Mouse (Mus musculus) urinary bladder, adult 2 months (tissue): ENCODE measurements around the gene Gm7029. TPM values are rescaled to one million over a fixed set of nuclear protein-coding genes. Genes with fewer than 3 reads are reported as not detected.

Experiments
- DNase-seq: peaks from one replicate; pipeline ENCODE4 v3.0.0; 2022; ENCODE audit warnings: low spot score
- polyA plus RNA-seq: library from polyadenylated mRNA; depleted of rRNA; stranded (reverse); fragments of >200 nt; gene quantifications from 2 replicates; pipeline ENCODE4 v1.2.3, GENCODE M21; 2012; rRNA removed

Gene Gm7029
- polyA plus RNA-seq, 1 experiment = not detected

GRCm38 (mm10) chr17:33913905-33914304, 40.3 kb downstream of the Gm7029 start:
- DNase-seq = no peak

GRCm38 (mm10) chr17:33914969-33915391, 41.3 kb downstream of the Gm7029 start:
- no peak for DNase-seq

GRCm38 (mm10) chr17:33915671-33916250, 42.1 kb downstream of the Gm7029 start, which contains the start of the genes Tapbp and Zbtb22:
Gene Tapbp (plus strand): TSS chr17:33915899.
Gene Zbtb22 (plus strand): TSS chr17:33915904.
- DNase-seq = peak; percentile 82

- DNase-seq = no peak
These were observed 42.7 kb downstream of the Gm7029 start for GRCm38 (mm10) chr17:33916294-33916693.

- DNase-seq = peak; percentile 27
These were observed 43.4 kb downstream of the Gm7029 start for GRCm38 (mm10) chr17:33916847-33917655.

GRCm38 (mm10) chr17:33917656-33918292, 44.1 kb downstream of the Gm7029 start:
- DNase-seq = peak; percentile 24

- peak; percentile 25 for DNase-seq
These were observed 44.9 kb downstream of the Gm7029 start for GRCm38 (mm10) chr17:33918293-33919203.

- peak; percentile 67 for DNase-seq
These were observed 46.0 kb downstream of the Gm7029 start for GRCm38 (mm10) chr17:33919351-33920281.

- DNase-seq = peak; percentile 58
These were observed 46.9 kb downstream of the Gm7029 start for GRCm38 (mm10) chr17:33920282-33921097.

GRCm38 (mm10) chr17:33921361-33921760, 47.7 kb downstream of the Gm7029 start:
- DNase-seq = no peak

Other genes with a start within 250 kb of the Gm7029 start
- 53.8 and 58.6 TPM in 2 replicates for gene Zfp414, start 244.7 kb upstream of the Gm7029 start, polyA plus RNA-seq
- gene Pram1, start 235.8 kb upstream of the Gm7029 start, polyA plus RNA-seq = 1.4 and 1.8 TPM in 2 replicates
- gene Hnrnpm, start 187.0 kb upstream of the Gm7029 start, polyA plus RNA-seq = 107 and 131 TPM in 2 replicates
- 106 and 118 TPM in 2 replicates for gene March2, start 155.2 kb upstream of the Gm7029 start, polyA plus RNA-seq
- 238 and 246 TPM in 2 replicates for gene Rab11b, start 113.3 kb upstream of the Gm7029 start, polyA plus RNA-seq
- gene Angptl4, start 92.0 kb upstream of the Gm7029 start, polyA plus RNA-seq = 7.7 and 11.3 TPM in 2 replicates
- gene Kank3, start 63.3 kb upstream of the Gm7029 start, polyA plus RNA-seq = 65.6 and 79.0 TPM in 2 replicates
- 1,557 and 1,878 TPM in 2 replicates for gene Rps28, start 49.3 kb upstream of the Gm7029 start, polyA plus RNA-seq
- 307 and 382 TPM in 2 replicates for gene Ndufa7, start 49.3 kb upstream of the Gm7029 start, polyA plus RNA-seq
- gene Cd320, start 30.7 kb upstream of the Gm7029 start, polyA plus RNA-seq = 21.4 and 21.5 TPM in 2 replicates
- 2.2 and 3.3 TPM in 2 replicates for gene Kifc1, start 16.8 kb downstream of the Gm7029 start, polyA plus RNA-seq
- gene Platr17, start 31.3 kb downstream of the Gm7029 start, polyA plus RNA-seq = 0.14 and 0.15 TPM in 2 replicates
- 28.1 and 31.0 TPM in 2 replicates for gene Daxx, start 35.6 kb downstream of the Gm7029 start, polyA plus RNA-seq
- gene Tapbp, start 42.1 kb downstream of the Gm7029 start, polyA plus RNA-seq = 84.7 and 122 TPM in 2 replicates
- gene Zbtb22, start 42.1 kb downstream of the Gm7029 start, polyA plus RNA-seq = 20.1 and 23.1 TPM in 2 replicates
- 132 and 164 TPM in 2 replicates for gene Rgl2, start 55.7 kb downstream of the Gm7029 start, polyA plus RNA-seq
- gene Pfdn6, start 66.5 kb downstream of the Gm7029 start, polyA plus RNA-seq = 86.5 and 87.2 TPM in 2 replicates
- gene Wdr46, start 66.8 kb downstream of the Gm7029 start, polyA plus RNA-seq = 15.8 and 17.2 TPM in 2 replicates
- gene B3galt4, start 77.7 kb downstream of the Gm7029 start, polyA plus RNA-seq = 7.7 TPM in 2 replicates
- gene Vps52, start 82.0 kb downstream of the Gm7029 start, polyA plus RNA-seq = 39.3 and 39.7 TPM in 2 replicates
- gene Rps18, start 82.2 kb downstream of the Gm7029 start, polyA plus RNA-seq = 1,060 and 1,160 TPM in 2 replicates
- gene H2-K1, start 126.5 kb downstream of the Gm7029 start, polyA plus RNA-seq = 987 and 1,071 TPM in 2 replicates
- gene Ring1, start 150.8 kb downstream of the Gm7029 start, polyA plus RNA-seq = 46.1 and 76.8 TPM in 2 replicates
- 86.6 and 112 TPM in 2 replicates for gene H2-Ke6, start 154.2 kb downstream of the Gm7029 start, polyA plus RNA-seq
- 106 and 110 TPM in 2 replicates for gene Slc39a7, start 157.8 kb downstream of the Gm7029 start, polyA plus RNA-seq
- gene Rxrb, start 158.0 kb downstream of the Gm7029 start, polyA plus RNA-seq = 47.7 and 53.1 TPM in 2 replicates
- gene Col11a2, start 165.6 kb downstream of the Gm7029 start, polyA plus RNA-seq = 0.99 and 1.8 TPM in 2 replicates
- 1.7 and 2.1 TPM in 2 replicates for gene H2-Oa, start 218.5 kb downstream of the Gm7029 start, polyA plus RNA-seq
- gene H2-DMa, start 245.7 kb downstream of the Gm7029 start, polyA plus RNA-seq = 30.0 and 31.9 TPM in 2 replicates
- 135 and 154 TPM in 2 replicates for gene Brd2, start 248.8 kb downstream of the Gm7029 start, polyA plus RNA-seq